Mouse (Mus musculus): Measurements from ENCODE around the gene Dnajb7. TPM values are rescaled to one million over a fixed set of nuclear protein-coding genes. Genes with fewer than 3 reads are reported as not detected.

The Dnajb7 gene
- polyA plus RNA-seq, 1 experiment from 2014 or later = 2.5 TPM

- Histone ChIP-seq H3K27ac (peak overlapping the region; percentile 97), H3K27me3 (ENCODE audit: poor library complexity, severe bottlenecking) (no peaks in the 10 kb centered on the region), H3K36me3 (replicated peaks) (peaks cover 33% of the 10 kb centered on the region), H3K4me1 (peaks cover 30% of the 10 kb centered on the region), H3K4me3 (peak overlapping the region; percentile 90), H3K9me3 (no peaks in the 10 kb centered on the region)
- under 1% methylated on average over 21 of the region's 21 CpGs for WGBS
- no peak for DNase-seq (ENCODE audit: extremely low spot score, low spot score)
These were observed 8.8 kb downstream of the Dnajb7 start for GRCm38 (mm10) chr15:81399297-81399637.

GRCm38 (mm10) chr15:81398189-81398588, 9.9 kb downstream of the Dnajb7 start:
- peaks cover 43% of the 10 kb centered on the region for H3K36me3 ChIP-seq (replicated peaks)
- no peak for DNase-seq (ENCODE audit: extremely low spot score, low spot score)
- H3K27me3 ChIP-seq (ENCODE audit: poor library complexity, severe bottlenecking) = no peaks in the 10 kb centered on the region
- peak overlapping the region; percentile 90 for H3K4me3 ChIP-seq
- peaks cover 30% of the 10 kb centered on the region for H3K4me1 ChIP-seq
- peak overlapping the region; percentile 97; the same call in 1 of the 2 replicates for H3K27ac ChIP-seq
- H3K9me3 ChIP-seq = no peaks in the 10 kb centered on the region

- Histone ChIP-seq H3K4me1 (peaks cover 18% of the 10 kb centered on the region), H3K36me3 (replicated peaks) (peaks cover 77% of the 10 kb centered on the region), H3K27me3 (ENCODE audit: poor library complexity, severe bottlenecking) (no peaks in the 10 kb centered on the region), H3K9me3 (no peaks in the 10 kb centered on the region), H3K27ac (no peak overlapping the region), H3K4me3 (no peak overlapping the region)
- WGBS = 92% methylated on average over 8 of the region's 8 CpGs
- DNase-seq (ENCODE audit: extremely low spot score, low spot score) = no peak
These were observed 13.7 kb downstream of the Dnajb7 start for GRCm38 (mm10) chr15:81394211-81394915.

- no peak for DNase-seq (ENCODE audit: extremely low spot score, low spot score)
- Histone ChIP-seq H3K4me3 (no peak overlapping the region), H3K4me1 (peaks cover 11% of the 10 kb centered on the region), H3K27ac (no peak overlapping the region), H3K27me3 (ENCODE audit: poor library complexity, severe bottlenecking) (no peaks in the 10 kb centered on the region), H3K9me3 (no peaks in the 10 kb centered on the region), H3K36me3 (replicated peaks) (peaks cover 90% of the 10 kb centered on the region)
These were observed 15.1 kb downstream of the Dnajb7 start for GRCm38 (mm10) chr15:81392997-81393396.

GRCm38 (mm10) chr15:81386327-81386726, 21.8 kb downstream of the Dnajb7 start:
- no peaks in the 10 kb centered on the region for H3K9me3 ChIP-seq
- 92% methylated on average over 5 of the region's 5 CpGs for WGBS
- H3K36me3 ChIP-seq (replicated peaks) = peaks cover 99% of the 10 kb centered on the region
- H3K27me3 ChIP-seq (ENCODE audit: poor library complexity, severe bottlenecking) = no peaks in the 10 kb centered on the region
- no peak overlapping the region for H3K27ac ChIP-seq
- DNase-seq (ENCODE audit: extremely low spot score, low spot score) = no peak
- H3K4me1 ChIP-seq = no peaks in the 10 kb centered on the region
- H3K4me3 ChIP-seq = no peak overlapping the region

- no peaks in the 10 kb centered on the region for H3K4me1 ChIP-seq
- peaks cover 99% of the 10 kb centered on the region for H3K36me3 ChIP-seq (replicated peaks)
- WGBS = 87% methylated on average over 2 of the region's 2 CpGs
These were observed 29.3 kb downstream of the Dnajb7 start for GRCm38 (mm10) chr15:81378845-81379244.

GRCm38 (mm10) chr15:81374621-81375020, 33.5 kb downstream of the Dnajb7 start:
- no peak for DNase-seq (ENCODE audit: extremely low spot score, low spot score)
- Histone ChIP-seq H3K36me3 (replicated peaks) (peaks cover 99% of the 10 kb centered on the region), H3K4me3 (no peak overlapping the region), H3K4me1 (no peaks in the 10 kb centered on the region), H3K27me3 (ENCODE audit: poor library complexity, severe bottlenecking) (no peaks in the 10 kb centered on the region), H3K27ac (no peak overlapping the region), H3K9me3 (no peaks in the 10 kb centered on the region)
- WGBS = 93% methylated on average over 11 of the region's 11 CpGs

More at GRCm38 (mm10) chr15:81378845-81379244, 29.3 kb downstream of the Dnajb7 start:
- no peaks in the 10 kb centered on the region for H3K27me3 ChIP-seq (ENCODE audit: poor library complexity, severe bottlenecking)
- no peak for DNase-seq (ENCODE audit: extremely low spot score, low spot score)
- no peaks in the 10 kb centered on the region for H3K9me3 ChIP-seq
- no peak overlapping the region for H3K4me3 ChIP-seq
- no peak overlapping the region for H3K27ac ChIP-seq

- no peaks in the 10 kb centered on the region for H3K27me3 ChIP-seq (ENCODE audit: poor library complexity, severe bottlenecking)
- H3K36me3 ChIP-seq (replicated peaks) = peaks cover 100% of the 10 kb centered on the region
- H3K9me3 ChIP-seq = no peaks in the 10 kb centered on the region
- WGBS = 32% methylated on average over 1 of the region's 1 CpGs
- no peaks in the 10 kb centered on the region for H3K4me1 ChIP-seq
- no peak for DNase-seq (ENCODE audit: extremely low spot score, low spot score)
- H3K27ac ChIP-seq = no peak overlapping the region
- no peak overlapping the region for H3K4me3 ChIP-seq
These were observed 37.7 kb downstream of the Dnajb7 start for GRCm38 (mm10) chr15:81370356-81370755.

GRCm38 (mm10) chr15:81368601-81369000, 39.5 kb downstream of the Dnajb7 start:
- no peak overlapping the region for H3K27ac ChIP-seq
- DNase-seq (ENCODE audit: extremely low spot score, low spot score) = no peak
- WGBS = 93% methylated on average over 1 of the region's 1 CpGs
- H3K9me3 ChIP-seq = no peaks in the 10 kb centered on the region
- H3K27me3 ChIP-seq (ENCODE audit: poor library complexity, severe bottlenecking) = no peaks in the 10 kb centered on the region
- no peaks in the 10 kb centered on the region for H3K4me1 ChIP-seq
- peaks cover 100% of the 10 kb centered on the region for H3K36me3 ChIP-seq (replicated peaks)
- H3K4me3 ChIP-seq = no peak overlapping the region

GRCm38 (mm10) chr15:81366241-81366640, 41.9 kb downstream of the Dnajb7 start:
- Histone ChIP-seq H3K4me1 (peaks cover 5% of the 10 kb centered on the region), H3K9me3 (no peaks in the 10 kb centered on the region), H3K27me3 (ENCODE audit: poor library complexity, severe bottlenecking) (no peaks in the 10 kb centered on the region), H3K27ac (no peak overlapping the region), H3K4me3 (no peak overlapping the region), H3K36me3 (replicated peaks) (peaks cover 89% of the 10 kb centered on the region)
- DNase-seq (ENCODE audit: extremely low spot score, low spot score) = no peak
- 89% methylated on average over 4 of the region's 4 CpGs for WGBS

- no peaks in the 10 kb centered on the region for H3K9me3 ChIP-seq
- no peak overlapping the region for H3K4me3 ChIP-seq
- WGBS = 95% methylated on average over 8 of the region's 8 CpGs
- peaks cover 79% of the 10 kb centered on the region for H3K36me3 ChIP-seq (replicated peaks)
- H3K27ac ChIP-seq = no peak overlapping the region
- H3K4me1 ChIP-seq = peaks cover 14% of the 10 kb centered on the region
- H3K27me3 ChIP-seq (ENCODE audit: poor library complexity, severe bottlenecking) = no peaks in the 10 kb centered on the region
- DNase-seq (ENCODE audit: extremely low spot score, low spot score) = no peak
These were observed 42.9 kb downstream of the Dnajb7 start for GRCm38 (mm10) chr15:81365246-81365645.

- H3K4me1 ChIP-seq = peaks cover 24% of the 10 kb centered on the region
- 96% methylated on average over 1 of the region's 1 CpGs for WGBS
- no peak for DNase-seq (ENCODE audit: extremely low spot score, low spot score)
- H3K4me3 ChIP-seq = no peak overlapping the region
- H3K27ac ChIP-seq = no peak overlapping the region
- H3K27me3 ChIP-seq (ENCODE audit: poor library complexity, severe bottlenecking) = no peaks in the 10 kb centered on the region
- peaks cover 69% of the 10 kb centered on the region for H3K36me3 ChIP-seq (replicated peaks)
- no peaks in the 10 kb centered on the region for H3K9me3 ChIP-seq
These were observed 43.8 kb downstream of the Dnajb7 start for GRCm38 (mm10) chr15:81364271-81364670.

GRCm38 (mm10) chr15:81362501-81362900, 45.6 kb downstream of the Dnajb7 start:
- Histone ChIP-seq H3K4me3 (no peak overlapping the region), H3K36me3 (replicated peaks) (peaks cover 54% of the 10 kb centered on the region), H3K9me3 (no peaks in the 10 kb centered on the region), H3K27ac (no peak overlapping the region), H3K4me1 (peaks cover 34% of the 10 kb centered on the region), H3K27me3 (ENCODE audit: poor library complexity, severe bottlenecking) (no peaks in the 10 kb centered on the region)
- no peak for DNase-seq (ENCODE audit: extremely low spot score, low spot score)
- 91% methylated on average over 1 of the region's 1 CpGs for WGBS
